Mouse (Mus musculus) cerebellum, adult 9-10 months (tissue): ENCODE results near the gene Mrgpre.

ENCODE experiments used
- DNase-seq: peaks from one replicate; pipeline ENCODE4 v3.0.0; 2022

The Mrgpre gene

GRCm38 (mm10) chr7:143733746-143734145, 50.6 kb downstream of the Mrgpre start:
- DNase-seq, result no peak

- no peak for DNase-seq
Measured at GRCm38 (mm10) chr7:143729886-143730285, 54.4 kb downstream of the Mrgpre start.
